Mouse (Mus musculus): Measurements from ENCODE around the gene Nfe2l1.

DNA sequence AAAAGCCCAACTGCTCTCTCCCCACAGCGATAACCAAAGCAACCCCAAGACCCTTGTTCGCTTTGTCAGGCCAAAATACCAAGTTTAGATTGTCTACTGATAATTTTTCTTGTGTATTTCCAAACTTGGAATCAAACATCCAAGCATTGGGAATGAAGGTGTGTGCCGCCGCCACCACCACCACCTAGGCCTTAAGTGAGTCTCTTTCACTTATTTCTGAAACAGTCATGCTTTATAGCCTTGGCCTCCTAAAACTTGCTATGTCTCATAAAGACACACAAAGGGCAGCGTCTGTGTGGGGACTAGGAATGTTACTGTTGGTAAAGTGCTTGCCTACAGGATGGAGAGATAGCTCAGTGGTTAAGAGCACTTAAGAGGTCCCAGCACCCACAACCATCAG lies 15.8 kb downstream of the Nfe2l1 start:
- TF ChIP-seq GABPA (IDR thresholded peaks at IDR 0.05; ENCODE audit: low read depth, low read length): no peak
- no peak for TF ChIP-seq JUND (IDR thresholded peaks at IDR 0.05; ENCODE audit: low read depth, low read length)
- no peak for TF ChIP-seq HCFC1 (IDR thresholded peaks at IDR 0.05; ENCODE audit: low read depth, low read length)

Measured in MEL (cell line).